Mouse (Mus musculus): Measurements from ENCODE around the gene AI467606. TPM values are rescaled to one million over a fixed set of nuclear protein-coding genes. Genes with fewer than 3 reads are reported as not detected.

The AI467606 gene
- polyA plus RNA-seq, 1 experiment from 2014 or later: 4.3 TPM

DNA sequence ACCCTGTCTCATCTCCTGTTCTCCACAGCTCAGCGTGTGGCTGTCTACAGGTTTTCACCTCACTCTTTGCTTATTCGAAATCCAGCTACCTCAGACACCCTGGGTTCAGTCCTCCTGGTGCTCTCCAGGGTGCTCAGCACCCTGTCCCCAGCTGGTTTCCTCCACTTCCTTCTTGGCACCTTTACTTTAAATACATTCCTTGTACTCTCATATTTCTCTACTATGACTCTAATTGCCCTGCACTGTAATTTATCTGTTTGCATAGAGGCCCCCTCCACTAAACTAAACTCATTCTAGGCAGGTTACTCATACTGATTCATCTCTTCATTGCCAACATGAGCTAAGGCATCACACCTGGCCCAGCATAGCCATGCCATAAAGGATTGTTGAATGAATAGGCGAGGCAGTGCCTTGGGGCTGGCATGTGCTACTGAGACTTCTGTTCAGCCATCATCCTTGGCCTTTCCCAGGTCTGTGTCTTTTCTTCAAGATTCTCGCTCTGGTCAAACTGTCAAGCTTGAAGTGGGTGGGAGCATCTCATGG is 20.2 kb upstream of the AI467606 start:
- no peak for TF ChIP-seq CTCF (IDR thresholded peaks at IDR 0.05; ENCODE audit: low read depth)
- Histone ChIP-seq H3K4me1 (replicated peaks; ENCODE audit: insufficient read depth, low read length) (0 out of 2 replicates have a peak, but pooled peaks cover 10% of the 10 kb centered on the region), H3K9ac (ENCODE audit: low read depth, low read length) (no peak overlapping the region), H3K4me3 (replicated peaks; ENCODE audit: low read depth, low read length) (no peak overlapping the region), H3K27me3 (ENCODE audit: insufficient read depth, low read length) (no peaks in the 10 kb centered on the region), H3K27ac (no peak overlapping the region), H3K4me2 (ENCODE audit: low read length) (no peak overlapping the region), H3K9me3 (replicated peaks; ENCODE audit: low read length) (no peaks in the 10 kb centered on the region), H3K36me3 (ENCODE audit: insufficient read depth, low read length) (no peaks in the 10 kb centered on the region)
- 78% methylated on average over 4 of the region's 4 CpGs for WGBS
- ATAC-seq (replicated peaks; ENCODE audit: low FRiP score, low read depth) (no peak), DNase-seq (ENCODE audit: low spot score) (no peak)

DNA sequence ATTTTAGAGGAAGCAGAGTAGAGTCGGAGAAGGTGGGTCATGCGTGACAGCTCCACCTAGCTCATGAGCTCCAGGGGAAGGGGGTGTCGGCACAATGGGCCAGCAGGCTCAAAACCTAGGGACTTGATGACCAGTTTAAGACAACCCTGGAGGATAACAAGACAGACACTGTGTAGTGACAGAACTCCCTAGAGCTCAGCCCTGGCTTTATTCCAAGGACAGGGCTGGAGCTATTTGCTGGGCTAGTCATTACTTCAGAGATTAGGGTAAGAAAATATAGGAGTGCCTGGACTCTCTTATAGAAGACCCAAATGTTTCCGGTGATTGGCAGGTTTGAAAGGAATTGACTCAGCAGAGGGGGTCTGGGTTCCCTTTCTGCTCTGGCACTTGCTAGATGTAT is 17.9 kb upstream of the AI467606 start:
- H3K9me3 ChIP-seq (replicated peaks; ENCODE audit: low read length): no peaks in the 10 kb centered on the region
- H3K4me2 ChIP-seq (ENCODE audit: low read length): no peak overlapping the region
- no peak for TF ChIP-seq CTCF (IDR thresholded peaks at IDR 0.05; ENCODE audit: low read depth)
- 64% methylated on average over 4 of the region's 4 CpGs for WGBS
- H3K4me1 ChIP-seq (replicated peaks; ENCODE audit: insufficient read depth, low read length): 0 out of 2 replicates have a peak, but pooled peaks cover 10% of the 10 kb centered on the region
- H3K27ac ChIP-seq: no peak overlapping the region
- ATAC-seq (replicated peaks; ENCODE audit: low FRiP score, low read depth) (no peak), DNase-seq (ENCODE audit: low spot score) (no peak)
- H3K9ac ChIP-seq (ENCODE audit: low read depth, low read length): no peak overlapping the region
- H3K27me3 ChIP-seq (ENCODE audit: insufficient read depth, low read length): no peaks in the 10 kb centered on the region
- H3K4me3 ChIP-seq (replicated peaks; ENCODE audit: low read depth, low read length): no peak overlapping the region
- no peaks in the 10 kb centered on the region for H3K36me3 ChIP-seq (ENCODE audit: insufficient read depth, low read length)

DNA sequence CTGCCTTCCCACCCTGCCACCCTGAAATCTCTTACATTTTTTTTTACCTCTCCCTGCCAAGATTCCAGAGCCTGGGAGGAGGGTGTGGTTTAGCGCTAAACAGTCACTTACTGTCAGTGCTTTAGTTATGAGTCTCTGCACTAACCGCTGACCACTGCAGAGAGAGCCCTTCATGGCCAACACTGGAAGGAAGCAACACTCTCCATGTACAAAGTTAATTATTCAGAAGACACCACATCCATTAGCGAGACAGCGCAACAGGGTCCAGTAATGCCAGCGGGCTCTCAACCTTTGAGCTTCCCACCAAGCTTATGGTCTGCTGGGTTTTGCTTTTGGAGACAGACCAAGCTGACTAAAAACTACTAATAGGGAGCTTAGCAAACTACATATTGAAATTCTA is 15.0 kb upstream of the AI467606 start:
- no peak overlapping the region for H3K4me2 ChIP-seq (ENCODE audit: low read length)
- TF ChIP-seq CTCF (IDR thresholded peaks at IDR 0.05; ENCODE audit: low read depth): no peak
- H3K27me3 ChIP-seq (ENCODE audit: insufficient read depth, low read length): no peaks in the 10 kb centered on the region
- H3K36me3 ChIP-seq (ENCODE audit: insufficient read depth, low read length): no peaks in the 10 kb centered on the region
- no peak overlapping the region for H3K27ac ChIP-seq
- no peak overlapping the region for H3K9ac ChIP-seq (ENCODE audit: low read depth, low read length)
- 0 out of 2 replicates have a peak, but pooled peaks cover 11% of the 10 kb centered on the region for H3K4me1 ChIP-seq (replicated peaks; ENCODE audit: insufficient read depth, low read length)
- DNase-seq (ENCODE audit: low spot score): peak; percentile 25
- WGBS: 73% methylated on average over 5 of the region's 5 CpGs
- H3K4me3 ChIP-seq (replicated peaks; ENCODE audit: low read depth, low read length): no peak overlapping the region
- ATAC-seq (replicated peaks; ENCODE audit: low FRiP score, low read depth): peak; percentile 84
- no peaks in the 10 kb centered on the region for H3K9me3 ChIP-seq (replicated peaks; ENCODE audit: low read length)

DNA sequence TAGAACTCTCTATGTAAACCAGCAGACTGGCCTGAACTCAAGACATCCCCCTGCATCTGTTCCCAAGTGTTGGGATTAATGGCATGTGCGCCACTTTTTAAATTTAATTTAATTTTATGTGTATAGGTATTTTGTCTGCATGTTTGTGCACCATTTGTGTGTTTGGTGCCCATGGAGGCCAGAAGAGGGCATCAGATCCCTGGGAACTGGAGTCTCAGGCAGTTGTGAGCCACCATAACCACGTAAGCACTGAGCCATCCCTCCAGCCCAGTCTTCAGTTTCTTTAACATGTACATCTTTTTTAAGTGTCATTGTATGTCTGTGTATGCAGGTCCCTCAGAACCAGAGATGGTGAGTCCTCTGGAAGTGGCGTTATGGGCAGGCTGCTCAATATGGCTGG is 13.5 kb upstream of the AI467606 start:
- no peak overlapping the region for H3K27ac ChIP-seq

DNA sequence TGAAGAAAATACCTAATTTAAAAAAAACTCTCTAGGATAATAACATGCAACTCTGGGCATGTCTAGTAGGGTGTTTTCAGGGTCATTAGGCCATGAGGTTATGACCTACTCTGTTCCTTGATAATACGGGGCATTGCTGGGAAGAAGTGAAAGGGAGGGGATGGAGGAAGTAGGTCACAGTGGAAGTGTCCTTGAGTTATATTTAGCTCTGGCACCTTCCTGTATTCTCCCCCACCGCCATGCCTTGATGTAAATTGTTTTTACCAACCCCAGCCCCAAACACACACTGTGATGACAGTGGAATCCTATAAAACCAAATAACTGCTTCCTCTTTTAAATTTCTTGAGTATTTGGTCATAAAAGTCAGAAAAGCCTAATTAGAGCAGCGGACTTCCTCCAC is 11.1 kb upstream of the AI467606 start:
- H3K4me1 ChIP-seq (replicated peaks; ENCODE audit: insufficient read depth, low read length): 0 out of 2 replicates have a peak, but pooled peaks cover 6% of the 10 kb centered on the region
- H3K36me3 ChIP-seq (ENCODE audit: insufficient read depth, low read length): no peaks in the 10 kb centered on the region
- no peak overlapping the region for H3K4me2 ChIP-seq (ENCODE audit: low read length)
- no peak for ATAC-seq (replicated peaks; ENCODE audit: low FRiP score, low read depth)
- H3K9ac ChIP-seq (ENCODE audit: low read depth, low read length): no peak overlapping the region
- 57% methylated on average over 3 of the region's 3 CpGs for WGBS
- TF ChIP-seq CTCF (IDR thresholded peaks at IDR 0.05; ENCODE audit: low read depth): no peak
- no peak for DNase-seq (ENCODE audit: low spot score)
- H3K9me3 ChIP-seq (replicated peaks; ENCODE audit: low read length): no peaks in the 10 kb centered on the region
- 0 out of 2 replicates have a peak overlapping the region, but pooled peaks have one; percentile 37 for H3K27ac ChIP-seq
- H3K4me3 ChIP-seq (replicated peaks; ENCODE audit: low read depth, low read length): no peak overlapping the region
- no peaks in the 10 kb centered on the region for H3K27me3 ChIP-seq (ENCODE audit: insufficient read depth, low read length)

More for the DNA sequence above, 13.5 kb upstream of the AI467606 start:
- Histone ChIP-seq H3K36me3 (ENCODE audit: insufficient read depth, low read length) (no peaks in the 10 kb centered on the region), H3K9ac (ENCODE audit: low read depth, low read length) (no peak overlapping the region), H3K27me3 (ENCODE audit: insufficient read depth, low read length) (no peaks in the 10 kb centered on the region), H3K4me2 (ENCODE audit: low read length) (no peak overlapping the region), H3K9me3 (replicated peaks; ENCODE audit: low read length) (no peaks in the 10 kb centered on the region), H3K4me3 (replicated peaks; ENCODE audit: low read depth, low read length) (no peak overlapping the region), H3K4me1 (replicated peaks; ENCODE audit: insufficient read depth, low read length) (0 out of 2 replicates have a peak, but pooled peaks cover 6% of the 10 kb centered on the region)
- peak; percentile 34; the same call in 1 of the 2 replicates for TF ChIP-seq CTCF (IDR thresholded peaks at IDR 0.05; ENCODE audit: low read depth)
- WGBS: 79% methylated on average over 3 of the region's 3 CpGs
- ATAC-seq (replicated peaks; ENCODE audit: low FRiP score, low read depth) (no peak), DNase-seq (ENCODE audit: low spot score) (no peak)

DNA sequence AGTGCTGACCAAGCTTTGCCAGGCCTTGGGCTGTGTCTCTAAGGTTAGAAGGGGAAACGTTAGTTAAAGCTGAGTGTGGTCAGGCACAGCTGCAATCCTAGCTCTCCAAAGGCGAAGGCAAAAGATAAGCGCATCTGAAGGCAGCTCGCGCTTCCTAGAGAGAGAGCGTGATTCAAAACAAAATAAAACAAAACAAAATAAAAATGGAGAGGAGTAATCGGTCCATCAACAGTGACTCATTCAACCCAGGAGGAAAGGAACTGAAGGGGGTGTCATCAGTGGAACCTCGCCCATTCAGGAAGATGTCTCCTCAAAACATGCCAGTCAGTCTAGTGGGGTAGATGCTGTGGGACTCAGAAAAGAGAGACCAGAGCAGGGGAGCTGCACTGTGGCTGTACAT is 8.9 kb upstream of the AI467606 start:
- Histone ChIP-seq H3K27me3 (ENCODE audit: insufficient read depth, low read length) (no peaks in the 10 kb centered on the region), H3K9ac (ENCODE audit: low read depth, low read length) (no peak overlapping the region), H3K4me2 (ENCODE audit: low read length) (no peak overlapping the region), H3K36me3 (ENCODE audit: insufficient read depth, low read length) (no peaks in the 10 kb centered on the region), H3K4me1 (replicated peaks; ENCODE audit: insufficient read depth, low read length) (0 out of 2 replicates have a peak, but pooled peaks cover 6% of the 10 kb centered on the region), H3K4me3 (replicated peaks; ENCODE audit: low read depth, low read length) (no peak overlapping the region), H3K9me3 (replicated peaks; ENCODE audit: low read length) (no peaks in the 10 kb centered on the region), H3K27ac (no peak overlapping the region)
- no peak for TF ChIP-seq CTCF (IDR thresholded peaks at IDR 0.05; ENCODE audit: low read depth)
- WGBS: 77% methylated on average over 8 of the region's 8 CpGs
- no peak for DNase-seq (ENCODE audit: low spot score)
- no peak for ATAC-seq (replicated peaks; ENCODE audit: low FRiP score, low read depth)

DNA sequence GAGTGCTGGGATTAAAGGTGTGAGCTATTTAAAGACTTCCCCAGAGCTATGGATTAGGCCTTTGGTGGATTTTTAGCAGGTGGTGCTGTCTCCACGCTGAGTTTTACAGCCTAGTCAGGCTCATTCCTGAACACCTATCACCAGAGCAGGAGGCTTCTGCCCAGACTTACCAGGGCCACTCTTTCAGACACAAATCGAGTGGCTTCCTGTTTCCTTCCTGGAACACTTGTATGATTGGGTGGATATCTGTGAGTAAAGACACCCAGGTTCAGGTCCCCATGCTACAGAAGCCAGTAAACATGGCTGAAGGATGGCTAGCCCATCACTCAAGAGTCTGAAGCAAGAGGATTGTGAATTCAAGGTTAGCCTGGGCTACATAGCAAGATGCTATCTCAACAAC is 8.2 kb upstream of the AI467606 start:
- Histone ChIP-seq H3K4me1 (replicated peaks; ENCODE audit: insufficient read depth, low read length) (0 out of 2 replicates have a peak, but pooled peaks cover 6% of the 10 kb centered on the region), H3K4me2 (ENCODE audit: low read length) (no peak overlapping the region), H3K9me3 (replicated peaks; ENCODE audit: low read length) (no peaks in the 10 kb centered on the region), H3K27me3 (ENCODE audit: insufficient read depth, low read length) (no peaks in the 10 kb centered on the region), H3K9ac (ENCODE audit: low read depth, low read length) (no peak overlapping the region), H3K36me3 (ENCODE audit: insufficient read depth, low read length) (no peaks in the 10 kb centered on the region), H3K4me3 (replicated peaks; ENCODE audit: low read depth, low read length) (no peak overlapping the region), H3K27ac (no peak overlapping the region)
- WGBS: 36% methylated on average over 2 of the region's 2 CpGs
- DNase-seq (ENCODE audit: low spot score) (no peak), ATAC-seq (replicated peaks; ENCODE audit: low FRiP score, low read depth) (no peak)
- no peak for TF ChIP-seq CTCF (IDR thresholded peaks at IDR 0.05; ENCODE audit: low read depth)

All from kidney, postnatal 0 days (tissue).